Mouse (Mus musculus) heart, postnatal 36 days (tissue): ENCODE data around the gene Olfr304. TPM values are rescaled to one million over a fixed set of nuclear protein-coding genes. Genes with fewer than 3 reads are reported as not detected.
"Not testable (repeated sequence)": the region's sequence is repeated elsewhere in the genome, so short reads cannot be mapped to it uniquely, and the experiment has no call there.

Experiments used
- DNase-seq, 2 experiments: peaks; one replicate each; pipeline ENCODE4 v3.0.0; 2021 to 2022
- intact Hi-C: fragments of 180-260 bp; cut with DNase I; formaldehyde crosslinking; loops from one replicate; pipeline ENCODE4 v1.15.1; 2025
- total RNA-seq, 2 experiments: library from RNA; stranded (reverse); gene quantifications; 2 replicates each; pipeline ENCODE4 v1.2.3; 2021

Gene Olfr304
- total RNA-seq = not detected

DNA sequence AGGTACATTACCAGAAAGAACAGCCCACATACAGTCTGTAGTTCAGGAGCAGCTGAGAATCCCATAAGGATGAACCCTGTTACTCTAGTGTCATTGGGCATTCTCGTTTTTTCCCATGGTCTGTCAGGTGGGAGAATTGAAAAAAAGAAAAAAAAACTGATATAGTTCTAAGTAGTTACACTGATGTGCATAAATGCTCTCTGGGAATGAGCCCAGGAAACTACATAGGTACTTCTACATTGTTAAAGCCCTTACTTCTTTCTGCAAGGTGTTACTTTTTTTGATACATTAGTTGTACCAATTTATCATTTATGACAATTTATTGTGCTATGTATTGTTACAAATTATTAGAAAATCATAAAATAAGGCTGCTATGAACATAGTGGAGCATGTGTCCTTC lies at the start of gene Olfr304:
Olfr304 (minus strand) TSS at position 101 of the 400 bp plus-strand sequence.
- intact Hi-C loops = no loop called here
- no peak for DNase-seq

DNA sequence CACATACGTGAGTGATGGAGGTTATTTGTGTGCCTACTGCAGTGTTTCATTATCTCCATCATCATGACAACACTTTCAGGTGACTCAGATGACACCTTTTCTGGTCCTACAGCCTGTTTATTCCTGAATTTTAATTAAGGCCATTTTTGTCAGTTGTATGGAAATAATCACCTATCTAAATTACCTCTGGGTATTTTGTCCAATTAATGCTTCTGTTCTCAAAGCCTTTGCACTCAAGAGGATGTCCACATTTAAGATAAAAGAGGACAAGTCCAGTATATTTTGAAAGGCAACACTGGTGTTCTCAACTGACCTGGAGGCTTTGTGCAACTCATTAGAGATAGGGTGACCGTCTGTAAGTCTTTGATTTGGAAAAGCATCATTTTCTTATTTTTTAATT lies 17.1 kb upstream of the Olfr304 start, which contains the start of gene Olfr301:
Olfr301 (plus strand) TSS at position 301 of the 400 bp plus-strand sequence.
- intact Hi-C loops = no loop called here
- DNase-seq = no peak

DNA sequence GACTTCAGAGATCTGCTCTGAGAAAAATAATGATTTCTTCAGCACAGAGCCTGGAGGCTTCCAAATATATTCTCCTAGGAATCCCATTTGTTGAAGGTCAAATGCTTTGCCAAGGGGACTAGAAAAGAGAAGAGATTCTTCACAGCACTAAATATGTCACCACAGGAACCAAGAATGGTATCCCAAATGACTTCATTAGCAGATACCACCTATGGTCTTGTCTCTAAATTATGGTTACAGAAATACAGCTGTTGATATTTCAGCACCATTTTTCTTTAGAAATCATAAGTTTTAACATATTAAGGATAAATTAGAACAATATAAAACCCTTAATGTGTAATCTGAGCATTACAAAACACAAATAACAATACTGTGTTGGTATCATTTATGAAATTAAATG lies 11.2 kb upstream of the Olfr304 start, which contains the start of gene Olfr303:
Olfr303 (minus strand) TSS at position 101 of the 400 bp plus-strand sequence.
- intact Hi-C loops = no loop called here
- DNase-seq = no peak

DNA sequence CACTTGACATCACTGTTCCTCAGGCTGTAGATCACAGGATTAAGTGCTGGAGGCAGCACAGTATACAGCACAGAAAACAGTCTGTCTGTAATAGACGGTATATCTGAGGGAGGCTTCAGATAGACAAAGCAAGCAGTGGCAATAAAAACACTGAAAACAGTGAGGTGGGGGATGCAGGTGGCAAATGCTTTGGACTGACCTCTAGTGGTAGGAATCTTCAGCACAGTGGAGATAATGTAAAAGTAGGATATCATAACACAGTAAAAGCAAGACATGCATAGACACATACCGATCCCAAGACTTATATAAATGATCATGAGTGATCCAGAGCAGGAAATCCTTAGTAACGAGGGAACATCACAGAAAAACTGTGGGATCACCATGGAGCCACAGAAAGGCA lies 689 bp downstream of the Olfr304 start:
- no peak for DNase-seq
- intact Hi-C loops = no loop called here

DNA sequence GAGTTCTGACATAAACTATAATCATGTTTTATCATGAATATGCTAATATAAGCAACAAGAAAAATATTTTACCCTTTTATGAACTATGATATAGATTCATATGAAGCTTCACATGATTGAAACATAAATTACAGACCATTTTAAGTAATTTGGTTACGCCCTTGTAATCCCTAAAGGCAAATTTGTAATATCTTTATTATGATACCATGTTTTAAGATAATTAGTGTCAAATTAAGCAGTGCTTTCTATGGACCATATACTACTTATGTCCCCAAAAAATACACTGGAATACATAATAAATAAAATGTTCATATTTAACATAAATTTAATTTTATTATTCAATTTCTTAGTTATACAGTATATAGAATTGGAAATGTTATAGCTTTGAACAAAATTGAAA lies 19.6 kb downstream of the Olfr304 start, which contains the start of gene Olfr305:
Olfr305 (minus strand) TSS at position 101 of the 400 bp plus-strand sequence.
- intact Hi-C loops = no loop called here
- no peak for DNase-seq

DNA sequence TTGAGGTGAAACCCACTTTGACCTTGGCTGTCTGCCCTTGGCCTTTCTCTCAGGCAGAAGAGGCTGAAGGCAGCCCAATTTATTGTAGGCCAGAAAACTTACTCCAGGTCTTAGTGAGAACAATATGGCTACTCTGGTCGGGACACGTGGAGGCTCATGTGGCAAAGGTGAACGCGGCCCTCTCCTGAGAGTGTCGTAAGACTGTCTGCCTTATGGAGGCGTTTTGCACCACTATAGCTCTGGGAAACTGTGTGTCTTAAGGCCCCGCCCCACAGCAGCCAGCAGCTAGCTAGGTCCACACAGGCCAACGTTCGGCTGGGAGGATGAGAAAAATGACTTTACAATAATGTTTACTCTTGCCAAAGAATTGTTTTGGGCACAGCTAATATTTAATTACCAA lies 40.2 kb downstream of the Olfr304 start:
- DNase-seq, intact Hi-C loops: not testable (repeated sequence)

DNA sequence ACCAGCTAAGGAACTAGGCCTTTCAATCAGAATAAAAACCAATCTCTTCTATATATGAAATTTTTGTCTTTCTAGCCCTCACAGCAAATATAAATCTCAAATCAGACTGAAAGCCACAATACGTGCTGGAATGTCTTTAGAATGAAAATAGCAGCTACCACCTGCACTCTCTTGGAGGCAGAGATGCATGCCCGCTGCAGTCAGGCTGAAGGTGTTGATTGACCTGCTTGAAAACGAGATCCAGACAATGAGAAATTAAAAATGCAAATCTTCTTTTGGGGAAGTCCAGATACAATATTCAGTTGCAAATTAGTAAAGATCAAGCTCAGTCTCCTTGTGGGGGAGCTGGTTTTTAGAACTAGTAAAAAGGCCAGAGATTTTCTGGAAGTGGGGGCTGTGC lies 42.2 kb downstream of the Olfr304 start:
- intact Hi-C loops = no loop called here
- DNase-seq = no peak

DNA sequence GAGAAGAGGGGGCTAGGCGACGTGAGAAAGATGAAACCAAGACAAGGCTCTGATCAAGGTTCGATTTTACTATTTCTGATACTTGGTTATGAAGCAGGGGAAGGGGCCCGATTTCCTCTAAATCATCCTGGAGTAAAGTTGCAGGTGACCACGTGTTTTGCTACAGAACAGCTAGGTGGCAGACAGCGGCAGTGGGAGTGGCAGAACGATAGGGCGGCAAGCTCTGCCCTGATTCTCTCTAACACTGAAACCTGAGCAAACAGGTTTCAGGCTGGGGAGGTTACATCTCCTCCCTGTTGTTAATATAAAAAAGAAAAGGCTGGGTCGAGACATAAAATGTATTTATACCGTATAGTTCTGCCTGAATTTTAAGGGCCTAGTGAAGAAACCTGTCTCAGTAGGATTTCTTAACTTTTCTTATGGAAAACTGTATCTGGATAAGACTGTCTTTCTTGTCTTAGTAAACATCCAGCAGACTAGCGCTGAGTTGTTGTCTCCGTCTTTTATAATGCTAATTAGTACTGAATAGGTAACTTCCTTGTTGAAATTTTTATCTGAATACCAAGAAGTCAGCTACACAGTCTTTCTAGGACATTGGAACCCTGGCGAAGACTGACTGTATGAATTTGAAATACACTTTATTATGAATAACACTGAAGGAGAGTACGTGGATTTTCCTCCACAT lies 43.4 kb downstream of the Olfr304 start:
- no peak for DNase-seq
- intact Hi-C loops = no loop called here

DNA sequence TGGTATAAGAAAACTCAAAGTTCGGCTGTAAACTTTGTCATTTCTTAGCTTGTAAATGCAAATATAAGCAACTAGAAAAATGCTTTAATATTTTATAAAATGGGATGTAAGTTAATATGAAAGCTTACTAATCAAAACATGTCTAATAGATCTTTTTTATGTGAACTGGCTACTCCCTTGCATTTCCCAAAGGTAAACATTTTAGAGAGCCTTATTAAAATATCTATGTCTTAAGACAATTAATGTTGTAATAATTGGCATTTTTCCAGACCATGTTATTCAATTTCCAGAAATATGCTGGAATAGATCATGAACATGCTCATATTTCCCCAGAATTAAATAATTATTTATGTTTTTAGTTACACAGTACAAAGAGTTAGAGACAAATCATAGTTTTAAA lies 49.0 kb downstream of the Olfr304 start, which contains the start of gene Olfr307:
Olfr307 (minus strand) TSS at position 101 of the 400 bp plus-strand sequence.
- no peak for DNase-seq
- intact Hi-C loops = no loop called here

Other genes starting within 250 kb of the Olfr304 start
- gene Vmn2r75, start 214.9 kb downstream of the Olfr304 start, total RNA-seq = not detected
- not detected for gene Vmn2r76, start 140.3 kb downstream of the Olfr304 start, total RNA-seq
- gene Olfr310, start 109.5 kb downstream of the Olfr304 start, total RNA-seq = not detected
- not detected for gene Olfr309, start 73.0 kb downstream of the Olfr304 start, total RNA-seq
- gene Olfr308, start 61.0 kb downstream of the Olfr304 start, total RNA-seq = not detected
- not detected for gene Olfr307, start 49.1 kb downstream of the Olfr304 start, total RNA-seq
- not detected for gene Olfr305, start 19.7 kb downstream of the Olfr304 start, total RNA-seq
- not detected for gene Olfr303, start 11.1 kb upstream of the Olfr304 start, total RNA-seq
- not detected for gene Olfr301, start 17.2 kb upstream of the Olfr304 start, total RNA-seq
- not detected for gene Olfr299, start 73.3 kb upstream of the Olfr304 start, total RNA-seq
- gene Olfr298, start 105.8 kb upstream of the Olfr304 start, total RNA-seq = not detected
- not detected for gene Olfr297, start 133.3 kb upstream of the Olfr304 start, total RNA-seq
- not detected for gene Olfr295, start 197.2 kb upstream of the Olfr304 start, total RNA-seq
- gene Olfr294, start 230.0 kb upstream of the Olfr304 start, total RNA-seq = not detected